Mouse (Mus musculus) liver, postnatal 0 days (tissue): Measurements from ENCODE around the gene Hdac10.

ENCODE experiments used
- CTCF ChIP-seq: sonication (generic); IDR thresholded peaks from 2 replicates; pipeline ENCODE4 v1.5.1; 2016; ENCODE audit warnings: antibody characterized with exemption, low read depth
- EP300 ChIP-seq: IDR thresholded peaks from 2 replicates; pipeline ENCODE4 v1.6.1; 2016; ENCODE audit warnings: antibody characterized with exemption, low read depth, mild to moderate bottlenecking

- TF ChIP-seq CTCF: no peak
- TF ChIP-seq EP300: no peak
Observed at GRCm38 (mm10) chr15:89165478-89165877, 37.0 kb upstream of the Hdac10 start.
